Mouse (Mus musculus) forebrain, postnatal 0 days (tissue): ENCODE data around the gene Fut8. TPM values are rescaled to one million over a fixed set of nuclear protein-coding genes. Genes with fewer than 3 reads are reported as not detected.

Source experiments
- ATAC-seq: fragments of 200-750 bp; cut with Nextera tagmentation; 2 replicates; pipeline ENCODE4 v1.8.0; 2017; ENCODE audit warnings: mild to moderate bottlenecking, moderate library complexity
- DNase-seq: peaks from one replicate; pipeline ENCODE4 v3.0.0-alpha.2; 2015
- H3K27ac ChIP-seq: fragments of 300-500 bp; sonication (generic); 2 replicates; pipeline ENCODE4 v1.5.1; 2014; ENCODE audit warnings: low read depth, mild to moderate bottlenecking, antibody characterized with exemption, low read length, moderate library complexity, mixed read lengths
- H3K27me3 ChIP-seq: fragments of 300-500 bp; sonication (generic); 2 replicates; pipeline ENCODE4 v1.6.1; 2014; ENCODE audit warnings: mild to moderate bottlenecking, low read length, mixed read lengths; ENCODE audit not compliant: insufficient read depth
- H3K36me3 ChIP-seq: fragments of 300-500 bp; sonication (generic); 2 replicates; pipeline ENCODE4 v1.6.1; 2014; ENCODE audit warnings: mild to moderate bottlenecking, moderate library complexity; ENCODE audit not compliant: insufficient read depth
- H3K4me1 ChIP-seq: fragments of 300-500 bp; sonication (generic); 2 replicates; pipeline ENCODE4 v1.6.1; 2014; ENCODE audit warnings: antibody characterized with exemption; ENCODE audit not compliant: insufficient read depth
- H3K4me2 ChIP-seq: fragments of 300-500 bp; sonication (generic); 2 replicates; pipeline ENCODE4 v1.6.1; 2014; ENCODE audit warnings: low read depth, mild to moderate bottlenecking, moderate library complexity
- H3K4me3 ChIP-seq: fragments of 300-500 bp; sonication (generic); 2 replicates; pipeline ENCODE4 v1.5.1; 2014; ENCODE audit warnings: low read depth, low read length, mixed read lengths
- H3K9ac ChIP-seq: fragments of 300-500 bp; sonication (generic); 2 replicates; pipeline ENCODE4 v1.6.1; 2014; ENCODE audit warnings: mild to moderate bottlenecking
- H3K9me3 ChIP-seq: fragments of 300-500 bp; sonication (generic); 2 replicates; pipeline ENCODE4 v1.6.1; 2016; ENCODE audit warnings: low read length
- CTCF ChIP-seq: sonication (generic); IDR thresholded peaks from 2 replicates; pipeline ENCODE4 v1.5.1; 2016; ENCODE audit warnings: antibody characterized with exemption, control low read depth, low read depth
- WGBS: fragments of 180-500 bp; shearing (Covaris S2); extraction: QIAGEN DNeasy Blood & Tissue Kit; methylation state at CpG from one replicate; pipeline ENCODE4 v1.1.7; 2014; 5-methylcytosine and 5-hydroxymethylcytosine counted together
- polyA plus RNA-seq: library from polyadenylated mRNA; unstranded; fragments of >200 nt; fragmentation: Nextera tagmentation; extraction: Ambion mirVana; gene quantifications from 2 replicates; pipeline ENCODE4 v1.2.1, GENCODE M21; 2015
- total RNA-seq: library from RNA; depleted of rRNA; stranded (reverse); fragments of >200 nt; gene quantifications from 2 replicates; pipeline ENCODE4 v1.2.3, GENCODE M21; 2014

Fut8 gene
- total and polyA plus RNA-seq, 2 experiments from 2014 or later: 63.0 to 67.0 TPM

- Histone ChIP-seq H3K27me3 (no peaks in the 10 kb centered on the region), H3K36me3 (no peaks in the 10 kb centered on the region), H3K4me3 (no peak overlapping the region), H3K9ac (no peak overlapping the region), H3K27ac (no peak overlapping the region), H3K9me3 (no peaks in the 10 kb centered on the region), H3K4me2 (no peak overlapping the region), H3K4me1 (no peaks in the 10 kb centered on the region)
- TF ChIP-seq CTCF: no peak
- DNase-seq (no peak), ATAC-seq (no peak)
- 65% methylated on average over 5 of the region's 5 CpGs for WGBS
Observed at GRCm38 (mm10) chr12:77208576-77209180, 29.2 kb upstream of the Fut8 start.

- no peak overlapping the region for H3K4me3 ChIP-seq
- no peak overlapping the region for H3K27ac ChIP-seq
- ATAC-seq (no peak), DNase-seq (no peak)
- WGBS: 91% methylated on average over 7 of the region's 7 CpGs
- H3K36me3 ChIP-seq: no peaks in the 10 kb centered on the region
- H3K4me1 ChIP-seq: no peaks in the 10 kb centered on the region
- no peaks in the 10 kb centered on the region for H3K9me3 ChIP-seq
- no peaks in the 10 kb centered on the region for H3K27me3 ChIP-seq
- no peak overlapping the region for H3K9ac ChIP-seq
- no peak overlapping the region for H3K4me2 ChIP-seq
- no peak for TF ChIP-seq CTCF
Observed at GRCm38 (mm10) chr12:77211695-77212208, 26.2 kb upstream of the Fut8 start.

DNA sequence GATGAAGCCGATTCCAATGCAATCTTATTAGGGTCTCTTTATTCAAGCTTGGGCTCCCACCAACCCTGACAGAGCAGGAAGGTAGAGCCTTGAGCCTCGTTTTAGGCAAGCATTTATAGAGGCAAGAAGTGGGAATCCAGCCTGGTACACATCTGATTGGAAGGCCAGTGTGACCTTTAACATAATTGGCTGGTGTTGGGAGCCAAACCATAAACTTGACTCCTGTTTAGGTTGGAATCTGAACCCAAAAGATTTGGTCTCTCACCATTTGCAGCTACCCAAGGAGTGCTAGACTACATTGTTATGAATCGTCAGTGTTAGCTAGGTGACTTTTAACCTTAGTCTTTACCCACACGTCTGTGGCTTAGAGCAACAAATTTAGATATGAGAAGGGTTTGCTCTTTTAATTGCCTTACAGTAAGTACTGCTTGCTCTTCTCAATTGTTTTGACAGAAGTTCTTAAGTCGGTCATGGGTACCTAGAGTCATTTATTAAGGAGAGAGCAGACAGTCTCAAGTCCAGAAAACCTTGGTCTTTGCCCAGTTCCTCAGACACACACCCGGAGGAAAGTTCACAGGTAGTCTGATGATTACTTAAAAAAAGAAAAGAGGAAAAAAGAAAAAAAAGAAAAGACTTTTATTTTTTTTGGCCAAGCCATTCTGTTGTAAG, 23.9 kb upstream of the Fut8 start:
- 79% methylated on average over 6 of the region's 6 CpGs for WGBS
- Histone ChIP-seq H3K36me3 (no peaks in the 10 kb centered on the region), H3K9ac (no peak overlapping the region), H3K4me2 (no peak overlapping the region), H3K4me3 (no peak overlapping the region), H3K27me3 (no peaks in the 10 kb centered on the region), H3K9me3 (no peaks in the 10 kb centered on the region), H3K4me1 (no peaks in the 10 kb centered on the region), H3K27ac (no peak overlapping the region)
- ATAC-seq (no peak), DNase-seq (no peak)
- no peak for TF ChIP-seq CTCF

GRCm38 (mm10) chr12:77214565-77214909, 23.4 kb upstream of the Fut8 start:
- TF ChIP-seq CTCF: no peak
- DNase-seq: no peak
- ATAC-seq: no peak
- WGBS: 79% methylated on average over 3 of the region's 3 CpGs
- Histone ChIP-seq H3K9me3 (no peaks in the 10 kb centered on the region), H3K9ac (no peak overlapping the region), H3K4me2 (no peak overlapping the region), H3K27me3 (no peaks in the 10 kb centered on the region), H3K36me3 (no peaks in the 10 kb centered on the region), H3K27ac (no peak overlapping the region), H3K4me3 (no peak overlapping the region), H3K4me1 (no peaks in the 10 kb centered on the region)

- no peak overlapping the region for H3K9ac ChIP-seq
- DNase-seq (no peak), ATAC-seq (no peak)
- no peak for TF ChIP-seq CTCF
- no peak overlapping the region for H3K4me3 ChIP-seq
- H3K27ac ChIP-seq: no peak overlapping the region
- H3K36me3 ChIP-seq: no peaks in the 10 kb centered on the region
- H3K27me3 ChIP-seq: no peaks in the 10 kb centered on the region
- H3K4me1 ChIP-seq: no peaks in the 10 kb centered on the region
- no peak overlapping the region for H3K4me2 ChIP-seq
- 78% methylated on average over 11 of the region's 11 CpGs for WGBS
- no peaks in the 10 kb centered on the region for H3K9me3 ChIP-seq
Observed at GRCm38 (mm10) chr12:77216511-77217192, 21.3 kb upstream of the Fut8 start.

DNA sequence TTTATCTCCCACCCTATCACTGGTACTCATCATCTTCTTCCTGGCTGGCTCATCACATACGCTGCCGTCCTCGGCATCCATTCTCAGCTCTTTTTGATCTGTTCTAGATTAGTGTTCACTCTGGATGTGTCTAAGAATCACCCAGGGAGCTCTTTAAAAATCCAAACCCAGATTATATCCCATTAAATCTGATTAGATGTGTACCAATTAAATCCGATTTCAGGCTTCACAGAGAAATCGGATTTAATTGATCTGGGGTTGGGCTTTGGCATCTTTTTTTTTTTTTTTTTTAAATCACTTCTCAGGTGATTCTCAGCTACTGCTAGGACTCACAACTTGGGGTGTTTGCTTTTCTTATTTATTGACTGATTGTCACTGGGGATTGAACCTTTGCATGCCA, 17.3 kb upstream of the Fut8 start:
- Histone ChIP-seq H3K9ac (no peak overlapping the region), H3K27ac (no peak overlapping the region), H3K4me2 (no peak overlapping the region), H3K36me3 (no peaks in the 10 kb centered on the region), H3K4me1 (no peaks in the 10 kb centered on the region), H3K27me3 (no peaks in the 10 kb centered on the region), H3K9me3 (no peaks in the 10 kb centered on the region), H3K4me3 (no peak overlapping the region)
- no peak for TF ChIP-seq CTCF
- 71% methylated on average over 5 of the region's 5 CpGs for WGBS
- DNase-seq: no peak
- ATAC-seq: no peak

GRCm38 (mm10) chr12:77222272-77222874, 15.6 kb upstream of the Fut8 start:
- H3K9ac ChIP-seq: no peak overlapping the region
- no peak for TF ChIP-seq CTCF
- no peaks in the 10 kb centered on the region for H3K36me3 ChIP-seq
- WGBS: 81% methylated on average over 6 of the region's 6 CpGs
- no peaks in the 10 kb centered on the region for H3K4me1 ChIP-seq
- DNase-seq: no peak
- ATAC-seq: no peak
- H3K27ac ChIP-seq: no peak overlapping the region
- no peak overlapping the region for H3K4me3 ChIP-seq
- H3K4me2 ChIP-seq: no peak overlapping the region
- no peaks in the 10 kb centered on the region for H3K9me3 ChIP-seq
- no peaks in the 10 kb centered on the region for H3K27me3 ChIP-seq
